Mouse (Mus musculus): Measurements from ENCODE around the gene Gm973.

GRCm38 (mm10) chr1:59580880-59581279 is 64.8 kb downstream of the Gm973 start:
- no peak for TF ChIP-seq EP300 (IDR thresholded peaks at IDR 0.05; ENCODE audit: low read depth in 1 of 2, low read length in 2 of 2)
- TF ChIP-seq CHD2 (IDR thresholded peaks at IDR 0.05; ENCODE audit: low read length), result no peak
- no peak for TF ChIP-seq MAX (IDR thresholded peaks at IDR 0.05; ENCODE audit: low read length)
- peak; percentile 7 to 44 (median 8); a peak in 3 of 6 replicates for TF ChIP-seq CTCF (IDR thresholded peaks at IDR 0.05 in 2 of 3, conservative IDR thresholded peaks at IDR 0.05 in 1 of 3; ENCODE audit: control insufficient read depth in 1 of 3, insufficient read depth in 1 of 3, low read depth in 2 of 3, low read length in 3 of 3, poor library complexity in 1 of 3, severe bottlenecking in 1 of 3)
- TF ChIP-seq NRF1 (IDR thresholded peaks at IDR 0.05; ENCODE audit: insufficient read depth, low read depth, low read length, poor library complexity, severe bottlenecking), result no peak
- no peak for TF ChIP-seq MEF2A (IDR thresholded peaks at IDR 0.05; ENCODE audit: extremely low read depth, insufficient replicate concordance, low read depth, low read length, poor library complexity, severe bottlenecking)
- TF ChIP-seq USF2 (IDR thresholded peaks at IDR 0.05; ENCODE audit: borderline replicate concordance in 1 of 2, insufficient read depth in 1 of 2, low read depth in 1 of 2, low read length in 2 of 2), result no peak
- no peak for TF ChIP-seq USF1 (IDR thresholded peaks at IDR 0.05; ENCODE audit: low read depth, low read length)
- no peak for TF ChIP-seq POLR2A (IDR thresholded peaks at IDR 0.05; ENCODE audit: control insufficient read depth in 1 of 2, insufficient read depth in 1 of 2, low read depth in 1 of 2, low read length in 2 of 2, poor library complexity in 1 of 2)
- no peak for TF ChIP-seq TCF12 (IDR thresholded peaks at IDR 0.05; ENCODE audit: low read depth, low read length)
- TF ChIP-seq ZKSCAN1 (IDR thresholded peaks at IDR 0.05; ENCODE audit: low read depth, low read length), result no peak
- TF ChIP-seq GATA1 (IDR thresholded peaks at IDR 0.05; ENCODE audit: low read depth, low read length), result no peak

Data from MEL (cell line).